ENCODE assay signal across 26 mouse cellular contexts in genomic region chr17:58370089-58370488, GRCm38 (mm10).
"Had no signal": no experiment of that assay in that cellular context is flagged by ENCODE, and none has a peak within 500 bp of the region (broad histone marks: within the 10 kb centered on the region; RNA-seq: fewer than 3 reads in every experiment).

No protein-coding gene starts in this region.

- H3K36me3 ChIP-seq: heart, embryonic 10.5 days; heart, embryonic 12.5 days; hindbrain, embryonic 10.5 days; hindbrain, embryonic 12.5 days; intestine, embryonic 15.5 days; kidney, embryonic 15.5 days; limb, embryonic 13.5 days; limb, embryonic 15.5 days; liver, embryonic 12.5 days had no signal

- H3K4me1 ChIP-seq: heart, embryonic 10.5 days; heart, embryonic 12.5 days; hindbrain, embryonic 10.5 days; hindbrain, embryonic 12.5 days; intestine, embryonic 15.5 days; kidney, embryonic 15.5 days; limb, embryonic 13.5 days; limb, embryonic 15.5 days; liver, embryonic 12.5 days had no signal

- H3K4me3 ChIP-seq: heart, embryonic 10.5 days; heart, embryonic 12.5 days; hindbrain, embryonic 10.5 days; hindbrain, embryonic 12.5 days; intestine, embryonic 15.5 days; kidney, embryonic 15.5 days; layer of hippocampus, adult 2 months; limb, embryonic 13.5 days; limb, embryonic 15.5 days; liver, embryonic 12.5 days had no signal

- H3K27ac ChIP-seq: heart, embryonic 10.5 days; hindbrain, embryonic 10.5 days; hindbrain, embryonic 12.5 days; hindbrain, embryonic 14.5 days; intestine, embryonic 15.5 days; kidney, embryonic 15.5 days; layer of hippocampus, adult 2 months; limb, embryonic 13.5 days; limb, embryonic 15.5 days; liver, embryonic 12.5 days; liver, embryonic 14.5 days had no signal

- H3K27me3 ChIP-seq: heart, embryonic 12.5 days; hindbrain, embryonic 12.5 days; intestine, embryonic 15.5 days; kidney, embryonic 15.5 days; limb, embryonic 13.5 days; limb, embryonic 15.5 days; liver, embryonic 12.5 days had no signal

- H3K4me2 ChIP-seq: heart, embryonic 12.5 days; hindbrain, embryonic 12.5 days; hindbrain, embryonic 14.5 days; intestine, embryonic 15.5 days; kidney, embryonic 15.5 days; limb, embryonic 13.5 days; limb, embryonic 15.5 days; liver, embryonic 12.5 days had no signal

- H3K9me3 ChIP-seq: heart, embryonic 10.5 days; heart, embryonic 12.5 days; hindbrain, embryonic 10.5 days; hindbrain, embryonic 12.5 days; intestine, embryonic 15.5 days; kidney, embryonic 15.5 days; limb, embryonic 13.5 days; limb, embryonic 15.5 days; liver, embryonic 12.5 days had no signal

- ATAC-seq: hindbrain, embryonic 16.5 days; inflammation-experienced regulatory T-cells, adult 6 months; intestine, embryonic 15.5 days; intestine, postnatal 0 days; liver, embryonic 12.5 days had no signal

- DNase-seq: gastrocnemius, postnatal 14 days; gastrocnemius, postnatal 36 days; heart, adult 18-20 months; heart, postnatal 10 days; heart, postnatal 4 days; kidney, adult 18-20 months; kidney, adult 8-10 months; kidney, postnatal 10 days; kidney, postnatal 25 days; kidney, postnatal 4 days; left cerebral cortex, postnatal 4 days had no signal

- H3K9ac ChIP-seq: heart, embryonic 12.5 days; hindbrain, embryonic 12.5 days; hindbrain, embryonic 14.5 days; intestine, embryonic 15.5 days; kidney, embryonic 15.5 days; limb, embryonic 13.5 days; limb, embryonic 15.5 days; liver, embryonic 12.5 days; liver, embryonic 14.5 days had no signal
